Mouse (Mus musculus) liver, postnatal 0 days (tissue): Measurements from ENCODE around the gene Pde5a.

Experiments used
- CTCF ChIP-seq: sonication (generic); IDR thresholded peaks from 2 replicates; pipeline ENCODE4 v1.5.1; 2016; ENCODE audit warnings: antibody characterized with exemption, low read depth
- EP300 ChIP-seq: IDR thresholded peaks from 2 replicates; pipeline ENCODE4 v1.6.1; 2016; ENCODE audit warnings: antibody characterized with exemption, low read depth, mild to moderate bottlenecking

DNA sequence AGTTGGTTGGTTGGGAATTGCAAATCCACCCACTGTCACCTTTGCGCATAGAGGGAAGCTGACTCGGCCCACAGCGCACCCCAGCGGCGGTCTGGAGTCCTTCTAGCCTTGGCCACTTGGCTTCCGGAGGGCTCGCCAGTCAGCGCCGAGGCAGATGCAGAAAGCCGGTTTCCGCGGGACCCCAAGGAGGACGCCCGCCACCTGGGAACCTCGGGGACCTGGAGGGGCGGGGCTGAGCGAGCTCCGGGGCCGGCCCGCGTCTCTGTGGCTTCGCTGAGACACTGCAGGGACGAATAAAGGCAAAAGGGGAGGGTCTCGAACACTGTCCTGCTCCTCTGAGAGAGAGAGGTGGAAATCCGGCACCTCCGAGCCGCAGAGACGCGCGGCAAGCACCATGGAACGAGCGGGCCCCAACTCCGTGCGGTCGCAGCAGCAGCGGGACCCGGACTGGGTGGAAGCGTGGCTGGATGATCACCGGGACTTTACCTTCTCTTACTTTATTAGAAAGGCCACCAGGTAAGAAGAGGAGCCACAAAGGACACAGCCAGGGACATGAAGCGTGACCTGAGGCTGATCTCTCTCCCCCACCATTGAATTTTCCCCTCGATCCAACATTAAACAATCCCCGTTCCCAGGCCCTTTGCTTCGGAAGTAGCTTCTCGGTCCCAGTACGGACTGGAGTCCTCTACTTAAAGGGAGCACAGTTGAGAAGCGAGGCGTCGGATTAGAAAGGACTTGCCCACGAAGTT, at the start of gene Pde5a:
- TF ChIP-seq CTCF (peak; percentile 76), EP300 (no peak)
